Mouse (Mus musculus) spleen, embryonic (tissue): ENCODE data around the gene Hps4.
"Not testable (repeated sequence)": the region's sequence is repeated elsewhere in the genome, so short reads cannot be mapped to it uniquely, and the experiment has no call there.

Source experiments
- CTCF ChIA-PET: fragments of 350-600 bp; sonication (Branson Sonifier 250); formaldehyde crosslinking; loops from one replicate; lab custom pipeline; 2022; lab: Charles Lee

The Hps4 gene

DNA sequence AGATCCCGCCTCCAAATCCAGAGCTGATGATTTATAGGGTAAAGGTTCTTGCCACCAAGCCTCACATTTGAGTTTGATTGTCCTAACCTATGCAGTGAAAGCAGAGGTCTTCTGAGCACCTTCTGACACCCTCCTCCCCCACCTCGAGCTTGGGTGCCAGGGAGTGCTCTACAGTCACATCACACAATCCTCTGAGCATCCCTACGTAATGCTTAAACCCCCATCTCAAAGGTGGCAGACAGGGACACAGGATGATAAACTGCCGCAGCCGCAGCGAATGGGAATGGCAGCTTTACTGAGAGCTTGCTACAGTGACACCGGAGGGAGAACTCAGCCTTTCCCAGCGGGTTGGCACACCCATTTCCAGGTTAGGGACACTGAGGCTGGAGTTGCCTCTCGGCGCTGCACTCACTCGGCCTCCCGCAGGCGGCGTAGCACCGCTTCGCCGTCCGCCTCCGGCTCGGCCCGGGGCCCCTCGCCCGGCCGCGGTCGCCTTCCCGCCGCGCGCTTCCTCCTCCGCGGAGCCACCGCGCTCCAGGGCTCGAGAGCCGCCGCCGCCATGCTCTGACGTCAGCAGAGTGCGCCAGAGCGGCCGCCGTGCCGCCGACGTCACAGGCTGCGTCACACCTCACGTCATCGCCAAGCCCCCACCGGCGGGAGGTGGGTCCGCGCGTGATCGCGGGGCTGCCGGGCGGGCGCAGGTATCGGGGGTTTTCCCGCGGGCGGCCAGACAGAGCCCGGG lies at the start of gene Hps4, which contains the start of gene Srrd:
Gene Hps4, plus strand, starts transcription at position 621 of the 742 bp plus-strand sequence.
Gene Srrd, minus strand, starts transcription at position 578 of the 742 bp plus-strand sequence.
- CTCF ChIA-PET, result interaction anchor here (1.3 kb wide), 1 partner anchor 102 kb away, joined by 4 read pairs; no protein-coding TSS in a partner anchor

DNA sequence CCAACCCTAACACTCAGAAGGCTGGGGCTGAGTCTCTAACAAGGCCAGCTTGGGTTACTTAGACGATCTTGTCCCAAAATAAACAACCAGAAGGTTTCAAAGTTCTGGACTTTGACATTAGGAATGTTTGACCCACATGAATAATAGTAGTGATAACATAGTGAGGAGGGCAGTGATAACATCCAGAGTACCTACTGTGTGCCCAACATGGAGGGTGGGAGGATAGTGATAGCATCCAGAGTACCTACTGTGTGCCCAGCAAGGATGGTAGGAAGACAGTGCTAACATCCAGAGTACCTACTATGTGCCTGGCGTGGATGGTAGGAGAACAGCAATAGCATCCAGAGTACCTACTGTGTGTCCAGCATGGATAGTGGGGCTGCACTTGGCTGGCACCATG lies 49.1 kb upstream of the Hps4 start:
- CTCF ChIA-PET, result no interaction called here

DNA sequence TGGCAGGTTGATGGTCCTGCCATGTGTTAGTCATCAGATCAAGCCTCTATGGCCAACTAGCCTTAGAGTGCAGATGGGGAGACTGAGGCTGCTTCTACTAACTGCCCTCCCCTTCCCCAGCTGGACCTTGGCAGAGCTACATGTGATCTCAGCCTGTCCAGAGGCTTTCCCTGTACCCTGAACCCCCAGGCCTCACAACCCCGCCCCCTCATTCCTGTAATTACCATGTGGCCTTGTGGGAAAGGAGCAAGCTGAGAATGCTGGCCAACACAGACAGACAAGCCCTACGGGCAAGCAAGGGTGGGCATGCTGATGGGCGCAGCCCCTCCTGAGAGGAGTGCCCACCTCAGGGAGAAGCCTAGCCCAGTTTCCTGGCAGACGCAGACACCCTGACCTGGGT lies 48.2 kb upstream of the Hps4 start:
- CTCF ChIA-PET, result no interaction called here

DNA sequence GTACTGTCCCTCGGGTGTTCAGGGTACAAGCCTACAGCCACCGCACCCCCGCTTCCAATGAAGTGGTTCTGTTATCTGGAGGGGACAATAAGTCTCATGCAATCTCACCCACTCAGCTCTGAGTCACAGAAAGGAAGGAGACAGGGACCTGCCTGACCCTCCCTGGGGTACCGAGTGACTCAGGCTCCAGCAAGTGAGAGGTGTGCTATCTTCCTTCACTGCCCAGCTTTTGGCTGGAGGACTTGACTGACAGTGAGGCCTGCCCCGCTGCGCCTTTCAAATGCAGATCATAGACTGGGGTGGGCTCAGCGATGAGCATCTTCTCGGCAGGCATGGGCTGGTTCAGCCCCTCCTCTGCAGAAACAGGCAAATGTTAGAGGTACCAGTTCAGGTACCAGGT lies 47.7 kb upstream of the Hps4 start:
- CTCF ChIA-PET, result no interaction called here

DNA sequence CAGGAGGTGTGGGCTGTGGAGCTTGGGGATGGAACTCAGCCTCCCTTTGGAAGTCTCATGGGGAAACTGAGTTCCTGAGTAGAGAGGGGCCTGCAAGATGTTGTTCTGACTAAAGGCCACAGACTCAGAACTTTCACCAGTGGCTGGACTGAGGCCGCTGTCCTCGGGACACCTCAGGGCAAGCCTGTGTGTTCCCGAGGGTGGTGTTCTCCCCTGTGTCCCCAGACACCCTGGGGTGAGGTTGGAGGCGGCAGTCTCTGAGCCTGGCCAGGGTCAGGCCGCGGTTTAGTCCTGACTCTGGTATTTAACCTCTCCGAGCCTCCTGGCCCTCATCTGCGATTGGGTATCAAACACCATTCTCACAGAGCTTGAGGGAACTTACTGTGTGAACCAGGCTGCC lies 47.3 kb upstream of the Hps4 start:
- CTCF ChIA-PET, result no interaction called here

DNA sequence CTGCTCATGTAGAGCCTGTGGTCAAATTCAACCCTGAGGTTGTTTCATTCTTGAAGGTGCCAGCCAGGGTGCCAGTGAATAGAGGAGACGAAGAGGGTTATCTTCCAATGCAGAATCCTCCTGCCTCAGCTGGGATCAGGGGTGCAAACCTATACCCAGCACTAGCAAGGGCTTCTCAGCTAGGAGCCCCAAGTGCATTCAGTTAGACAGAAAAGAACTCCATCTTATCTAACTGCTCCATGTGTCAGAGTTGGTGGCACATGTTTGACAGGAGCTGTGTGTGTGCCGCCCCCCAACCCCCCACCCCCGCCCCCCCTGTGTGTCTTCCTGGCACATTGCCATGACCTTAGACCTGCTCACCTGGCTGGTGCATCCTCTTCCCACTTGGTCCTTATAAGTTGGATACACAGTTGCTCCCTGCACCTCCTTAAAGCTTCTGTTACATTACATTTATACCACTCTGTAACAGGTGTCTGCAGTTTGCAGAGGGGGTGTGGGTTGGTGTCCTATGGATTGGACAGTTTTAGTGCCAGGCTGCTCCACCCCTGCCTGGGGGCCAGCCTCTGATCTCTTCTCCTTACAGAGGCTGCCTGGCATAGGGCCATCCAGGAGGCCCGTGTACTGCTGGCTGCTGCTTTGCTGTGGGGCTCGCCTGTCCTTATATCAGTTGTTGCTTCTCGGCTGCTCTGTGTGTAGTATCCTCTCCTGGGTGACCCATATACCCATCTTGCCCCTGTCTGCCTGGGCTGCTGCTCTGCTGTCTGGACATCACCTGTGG lies 46.3 kb upstream of the Hps4 start:
- CTCF ChIA-PET, result interaction anchor here (0.7 kb wide), 1 partner anchor 1543 kb away, joined by 3 read pairs; no protein-coding TSS in a partner anchor

DNA sequence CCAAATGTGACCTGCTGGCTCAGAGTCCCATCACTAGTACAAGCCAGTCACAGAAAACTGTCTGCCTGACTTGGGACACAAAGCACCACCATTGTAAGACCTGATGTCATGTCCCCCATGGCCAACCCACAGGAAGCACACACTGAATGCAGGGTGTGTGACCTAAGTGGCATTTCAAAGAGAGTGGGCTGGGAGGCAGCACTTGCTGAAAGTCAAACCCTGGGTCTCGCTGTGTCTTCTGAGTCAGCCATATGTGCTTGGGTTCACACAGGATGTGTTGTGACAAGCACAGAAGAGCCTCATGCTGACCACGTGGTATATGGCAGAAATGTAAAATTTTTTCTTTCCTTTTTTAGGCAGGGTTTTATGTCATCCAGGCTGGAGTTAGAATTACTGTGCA lies 45.6 kb upstream of the Hps4 start:
- CTCF ChIA-PET, result no interaction called here

DNA sequence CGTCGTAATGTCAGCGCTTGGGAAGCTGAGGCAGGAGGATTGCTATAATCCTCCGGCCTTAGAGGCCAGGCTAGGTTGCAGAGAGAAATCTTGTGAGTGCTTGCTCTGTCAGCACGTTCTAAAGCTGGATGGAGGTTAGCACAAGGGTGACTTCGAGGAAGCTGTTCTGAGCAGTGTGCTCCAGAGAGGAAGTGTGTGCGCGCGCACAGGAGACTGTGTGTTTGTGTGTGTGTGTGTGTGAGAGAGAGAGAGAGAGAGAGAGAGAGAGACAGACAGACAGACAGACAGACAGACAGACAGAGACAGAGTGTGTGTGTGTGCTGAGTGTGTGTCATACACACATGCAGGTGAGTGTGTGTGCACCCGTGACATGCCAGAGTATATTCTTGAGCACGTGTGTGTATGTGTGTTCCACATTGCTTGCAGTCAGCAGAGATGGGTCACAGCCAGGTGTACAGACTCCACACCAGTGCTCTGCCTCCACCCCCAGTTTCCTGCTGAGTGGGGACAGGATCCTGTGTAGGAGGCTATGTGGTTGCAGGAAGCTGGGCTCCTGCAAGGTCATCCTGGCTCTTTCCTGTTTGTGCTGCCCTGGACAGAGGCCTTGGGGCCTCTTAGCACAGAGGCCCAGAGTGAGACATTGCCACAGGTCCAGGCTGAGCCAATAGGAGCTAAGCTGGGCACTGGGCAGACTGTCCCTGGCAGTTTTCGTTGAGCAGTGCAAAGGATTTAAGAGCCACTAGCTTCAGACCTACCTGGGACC lies 44.5 kb upstream of the Hps4 start:
- CTCF ChIA-PET, result no interaction called here

DNA sequence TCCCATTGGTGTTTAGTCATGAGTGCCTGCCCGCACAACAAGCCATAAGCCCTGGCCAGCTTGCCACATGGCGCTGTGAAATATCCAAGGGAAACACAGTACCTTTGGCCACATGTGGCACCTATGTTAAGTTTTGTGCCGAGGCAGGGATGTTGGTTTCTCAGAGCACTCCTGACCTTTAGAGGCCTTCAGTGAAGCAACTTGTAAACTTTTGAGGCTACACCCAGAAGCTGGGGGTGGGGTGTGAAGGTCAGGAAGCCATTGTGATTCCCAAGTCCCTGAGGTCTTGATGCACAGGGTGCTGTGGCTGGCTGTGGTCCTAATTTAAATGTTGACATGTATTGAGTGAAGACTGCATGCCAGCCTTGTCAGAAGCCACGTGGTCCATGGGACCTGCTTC lies 43.5 kb upstream of the Hps4 start:
- CTCF ChIA-PET, result no interaction called here

DNA sequence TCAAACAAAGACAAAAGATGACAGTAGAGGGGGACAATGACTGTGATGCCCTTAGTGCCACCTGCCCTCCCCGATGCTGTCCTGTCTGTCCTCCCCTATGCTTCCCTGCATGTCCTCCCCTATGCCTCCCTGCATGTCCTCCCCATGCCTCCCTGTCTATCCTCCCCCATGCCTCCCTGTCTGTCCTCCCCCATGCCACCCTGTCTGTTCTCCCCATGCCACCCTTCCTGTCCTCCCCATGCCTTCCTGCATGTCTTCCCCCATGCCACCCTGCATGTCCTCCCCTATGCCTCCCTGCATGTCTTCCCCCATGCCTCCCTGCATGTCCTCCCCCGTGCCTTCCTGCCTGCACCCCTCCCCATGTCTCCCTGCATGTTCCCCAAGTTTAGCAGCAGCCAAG lies 42.8 kb upstream of the Hps4 start:
- CTCF ChIA-PET, result interaction anchor here (0.6 kb wide), 1 partner anchor 26 kb away, joined by 8 read pairs; no protein-coding TSS in a partner anchor

DNA sequence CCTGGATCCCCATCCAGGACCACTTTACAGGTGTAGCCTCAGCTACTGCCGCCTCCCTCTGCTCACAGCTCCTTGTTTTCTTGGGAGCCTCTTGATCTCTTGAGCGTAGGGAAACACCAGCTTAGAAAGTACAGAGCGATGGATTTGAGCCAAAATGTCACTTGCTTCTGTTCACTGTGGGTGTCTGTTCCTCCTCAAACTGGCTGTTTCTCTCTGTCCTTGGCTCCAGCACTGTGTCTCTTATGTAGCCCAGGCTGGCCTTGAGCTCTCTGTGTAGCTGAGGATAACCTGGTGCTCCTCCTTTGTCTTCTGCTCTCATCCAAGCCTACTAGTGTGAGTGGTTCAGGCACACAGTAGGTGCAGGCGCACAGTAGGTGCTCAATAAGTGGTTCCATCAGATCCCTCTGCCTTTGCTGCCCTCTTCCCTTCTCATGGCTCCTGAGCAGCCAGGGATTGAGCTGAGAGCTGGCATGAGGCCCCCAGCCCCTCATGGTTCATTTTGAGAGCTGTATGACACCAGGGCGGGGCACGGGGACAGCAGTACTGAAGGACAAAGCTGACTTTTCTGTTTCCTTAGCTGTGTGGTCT lies 42.1 kb upstream of the Hps4 start:
- CTCF ChIA-PET, result interaction anchor here (0.6 kb wide), 2 partner anchors 27 to 64 kb away, joined by 3 to 8 read pairs; no protein-coding TSS in a partner anchor

DNA sequence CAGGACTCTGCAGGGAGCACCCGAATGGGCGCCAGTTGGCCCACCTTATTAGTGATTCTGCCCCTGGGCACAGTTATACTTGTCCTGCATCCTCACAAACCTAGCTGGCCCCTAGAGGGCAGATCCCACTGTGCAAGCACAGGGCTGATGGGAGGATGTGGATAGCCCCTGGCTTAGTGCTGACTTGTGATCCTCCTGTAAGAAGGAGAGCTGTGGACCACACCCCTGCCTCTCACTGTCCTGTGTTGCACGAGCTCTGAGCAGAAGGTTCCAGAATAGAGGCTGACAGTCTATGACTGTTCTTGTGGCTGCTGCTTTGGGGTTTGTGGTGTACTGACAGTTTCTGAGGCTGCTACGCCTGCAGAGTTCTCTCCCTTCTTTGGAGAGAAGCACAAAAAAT lies 41.2 kb upstream of the Hps4 start:
- CTCF ChIA-PET, result no interaction called here

DNA sequence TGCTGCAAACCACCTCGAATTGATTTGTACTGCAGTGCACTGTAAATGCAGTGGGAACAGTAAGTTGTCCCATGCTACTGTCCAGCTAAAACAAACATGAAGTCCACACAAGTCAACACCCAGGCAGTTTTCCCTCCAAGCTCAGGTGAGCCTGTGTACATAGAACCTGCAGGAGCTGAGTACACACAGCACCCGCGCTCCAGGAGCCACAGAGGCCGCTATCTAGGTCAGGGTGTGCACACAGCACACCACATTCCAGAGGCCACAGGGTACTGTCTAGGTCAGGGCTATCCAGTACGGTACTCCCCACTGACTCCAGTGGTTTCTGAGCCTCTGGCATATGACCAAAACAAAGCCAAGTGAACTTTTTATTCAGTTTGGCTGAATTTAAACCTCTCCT lies 40.6 kb upstream of the Hps4 start:
- CTCF ChIA-PET, result interaction anchor here (0.6 kb wide), 1 partner anchor 9 kb away, joined by 3 read pairs; no protein-coding TSS in a partner anchor

DNA sequence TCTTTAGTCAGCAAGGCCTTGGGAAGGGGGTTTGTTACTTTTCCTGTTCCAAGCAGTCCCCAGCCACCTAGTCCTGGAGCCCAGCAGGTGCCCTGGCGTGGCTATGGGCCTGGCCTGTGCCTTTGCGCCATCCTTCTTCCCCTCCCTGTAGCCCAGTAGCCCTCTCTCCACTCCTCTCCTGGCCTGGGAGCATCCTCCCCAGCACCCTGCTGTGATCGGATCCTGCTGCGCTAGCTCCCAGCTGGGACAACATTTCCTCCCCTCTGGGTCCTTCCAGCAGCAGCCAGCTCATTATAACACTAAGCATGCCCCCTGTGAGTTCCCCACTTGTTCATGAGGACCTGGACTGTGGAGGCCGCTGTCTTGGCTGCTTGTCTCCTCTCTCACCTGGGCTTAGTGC lies 37.0 kb upstream of the Hps4 start:
- CTCF ChIA-PET, result no interaction called here

DNA sequence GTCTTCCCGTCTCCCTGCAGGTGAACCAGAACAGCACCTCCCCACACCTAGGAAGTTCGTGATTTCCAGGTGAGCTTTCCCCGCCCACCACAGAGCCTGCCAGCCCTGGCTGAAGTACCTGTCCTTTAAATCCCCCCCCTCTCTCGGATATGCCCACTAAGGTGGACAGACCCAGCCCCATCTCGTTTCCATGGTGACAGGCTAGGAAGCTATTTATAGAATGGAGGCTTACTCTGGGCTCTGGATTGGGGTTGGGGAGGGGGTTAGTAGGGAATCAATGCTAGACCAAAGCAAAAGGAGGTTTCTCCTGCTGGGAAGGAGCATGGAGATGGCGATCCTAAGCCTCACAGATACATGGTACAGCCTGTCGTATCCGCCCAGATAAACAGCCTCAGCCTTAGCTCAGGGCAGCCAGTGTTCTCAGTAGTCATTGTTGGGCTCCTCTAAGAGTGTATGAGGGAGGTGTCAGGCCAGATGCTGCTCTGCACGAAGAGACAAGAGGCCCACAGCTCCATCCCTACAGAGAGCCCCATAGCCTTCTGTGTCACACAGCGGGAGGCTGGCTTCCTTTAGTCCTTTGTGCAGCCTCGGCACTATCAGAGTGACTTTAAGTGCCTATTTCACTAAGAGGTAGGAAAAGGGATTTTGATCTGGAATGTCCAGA lies 29.5 kb upstream of the Hps4 start:
- CTCF ChIA-PET, result interaction anchor here (0.5 to 0.7 kb wide), 2 partner anchors 9 to 34 kb away, joined by 3 to 4 read pairs; no protein-coding TSS in a partner anchor

DNA sequence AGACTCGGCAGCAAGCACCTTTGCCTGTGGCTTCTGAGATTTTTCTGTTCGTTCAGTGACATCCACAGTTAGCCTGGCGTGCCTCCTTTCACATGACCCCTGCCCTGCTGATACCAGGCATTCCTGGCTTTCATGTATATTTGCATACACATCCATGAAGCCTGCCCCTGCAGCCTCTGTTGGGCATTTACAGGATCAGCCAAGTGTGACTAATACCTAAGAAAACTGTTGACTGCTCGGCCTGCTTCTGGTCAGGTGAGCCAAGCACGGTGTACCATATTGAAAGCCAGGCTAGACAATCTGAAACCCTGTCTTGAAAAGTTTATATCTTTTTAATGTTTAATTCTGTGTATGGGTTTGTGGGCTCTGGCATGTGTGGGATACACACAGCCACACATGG lies 26.4 kb upstream of the Hps4 start:
- CTCF ChIA-PET, result interaction anchor here (0.6 kb wide), 1 partner anchor 44 kb away, joined by 3 read pairs; no protein-coding TSS in a partner anchor

DNA sequence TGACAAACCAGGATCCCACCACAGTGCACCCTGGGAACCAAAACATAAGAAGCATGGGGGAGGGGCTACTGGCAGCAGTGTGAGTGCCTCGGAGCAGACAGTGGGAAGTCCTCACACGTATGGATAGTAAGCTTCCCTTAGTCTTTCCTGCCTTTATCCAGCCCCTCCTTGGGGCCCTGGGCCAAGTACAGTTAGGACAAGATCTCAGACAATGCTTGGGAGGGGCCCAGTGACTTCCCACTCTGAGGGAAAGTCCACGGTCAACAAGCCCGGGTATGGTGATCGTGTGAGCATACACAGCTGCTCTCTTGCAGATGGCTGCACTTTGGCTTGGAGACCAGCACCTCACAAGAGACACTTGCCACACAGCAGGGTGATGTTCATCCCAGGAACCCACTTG lies 25.6 kb upstream of the Hps4 start:
- CTCF ChIA-PET, result interaction anchor here (0.6 to 1.1 kb wide), 2 partner anchors 31 to 45 kb away, joined by 3 read pairs; no protein-coding TSS in a partner anchor

DNA sequence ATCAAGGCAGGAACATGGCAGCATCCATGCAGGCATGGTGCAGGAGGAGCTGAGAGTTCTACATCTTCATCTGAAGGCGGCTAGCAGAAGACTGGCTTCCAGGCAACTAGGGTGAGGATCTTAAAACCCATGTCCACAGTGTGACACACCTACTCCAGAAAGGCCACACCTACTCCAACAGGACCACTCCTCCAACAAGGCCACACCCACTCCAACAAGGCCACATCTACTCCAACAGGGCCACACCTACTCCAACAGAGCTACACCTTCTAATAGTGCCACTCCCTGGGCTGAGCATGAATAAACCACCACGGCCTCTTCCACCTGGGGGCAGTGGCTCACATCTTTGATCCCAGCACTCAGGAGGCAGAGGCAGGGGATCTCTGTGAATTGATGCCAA lies 23.5 kb upstream of the Hps4 start:
- CTCF ChIA-PET, result not testable (repeated sequence)

DNA sequence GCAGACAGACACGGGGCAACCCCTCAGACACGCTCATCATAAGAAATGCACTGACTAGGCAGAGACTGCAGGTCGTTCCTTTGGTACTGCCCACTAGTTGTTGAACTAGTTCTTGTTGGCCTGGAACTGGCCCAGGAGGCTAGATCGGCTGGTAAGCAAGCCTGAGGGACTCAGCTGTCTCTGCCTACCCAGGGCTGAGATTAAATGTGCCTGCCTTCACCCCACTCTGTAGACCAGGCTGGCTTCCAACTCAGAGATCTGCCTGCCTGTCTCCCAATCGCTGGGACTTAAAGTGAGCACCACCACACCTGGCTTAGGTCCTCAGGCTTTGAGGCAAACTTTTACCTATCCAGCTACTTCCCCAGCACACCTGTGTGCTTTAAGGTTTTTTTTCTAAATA lies 22.5 kb upstream of the Hps4 start:
- CTCF ChIA-PET, result no interaction called here

DNA sequence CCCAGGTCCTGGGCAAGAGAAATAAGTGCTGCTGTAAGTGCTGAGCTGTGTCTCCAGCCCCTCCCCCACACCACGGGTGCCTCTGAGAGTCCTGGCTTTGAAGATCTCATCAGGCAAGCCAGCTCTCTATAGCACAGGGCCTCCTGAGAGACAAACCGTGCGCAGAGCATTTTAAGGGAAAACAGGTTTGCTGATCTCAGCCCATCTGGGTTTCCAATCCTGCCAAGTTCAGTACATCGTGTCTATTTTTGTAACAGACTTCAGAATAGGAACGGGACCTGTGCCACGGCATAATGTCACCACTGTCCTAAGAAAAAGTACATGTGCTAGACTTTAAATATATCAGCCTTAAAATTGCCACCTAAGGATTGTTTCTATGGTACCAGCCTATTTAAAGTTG lies 21.9 kb upstream of the Hps4 start:
- CTCF ChIA-PET, result no interaction called here

DNA sequence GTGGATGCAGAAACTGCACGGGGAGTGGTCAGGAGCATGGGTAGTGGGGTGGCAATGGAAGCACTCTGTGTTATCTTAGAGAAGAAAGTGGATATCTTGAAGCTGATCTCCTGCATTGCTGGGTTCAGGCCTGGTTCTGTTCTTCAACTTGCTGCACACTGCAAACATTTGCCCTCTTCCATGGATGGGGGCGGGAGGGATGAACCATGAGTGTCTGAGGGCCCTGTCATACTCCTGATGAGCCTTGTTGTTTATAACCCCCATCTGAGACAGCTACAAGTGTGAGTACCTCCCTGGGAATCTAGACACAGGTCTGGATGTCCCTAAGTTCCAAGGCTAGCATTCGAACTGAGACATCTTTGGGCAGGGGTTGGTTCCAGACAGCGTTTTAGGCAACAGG lies 21.5 kb upstream of the Hps4 start:
- CTCF ChIA-PET, result interaction anchor here (0.7 kb wide), 1 partner anchor 8 kb away, joined by 4 read pairs; no protein-coding TSS in a partner anchor
